Mouse (Mus musculus) olfactory bulb, adult 2 months (tissue): ENCODE data around the gene Pxk.

Experiments used
- CTCF ChIP-seq: fragments of 200-500 bp; IDR thresholded peaks from 2 replicates; pipeline ENCODE4 v1.5.1; 2012; ENCODE audit warnings: low read depth, mild to moderate bottlenecking, low read length, moderate library complexity; ENCODE audit not compliant: insufficient read depth
- POLR2A ChIP-seq: fragments of 200-500 bp; IDR thresholded peaks from 2 replicates; pipeline ENCODE4 v1.6.1; 2012; ENCODE audit warnings: mild to moderate bottlenecking, low read depth, low read length, moderate library complexity; ENCODE audit not compliant: insufficient read depth

DNA sequence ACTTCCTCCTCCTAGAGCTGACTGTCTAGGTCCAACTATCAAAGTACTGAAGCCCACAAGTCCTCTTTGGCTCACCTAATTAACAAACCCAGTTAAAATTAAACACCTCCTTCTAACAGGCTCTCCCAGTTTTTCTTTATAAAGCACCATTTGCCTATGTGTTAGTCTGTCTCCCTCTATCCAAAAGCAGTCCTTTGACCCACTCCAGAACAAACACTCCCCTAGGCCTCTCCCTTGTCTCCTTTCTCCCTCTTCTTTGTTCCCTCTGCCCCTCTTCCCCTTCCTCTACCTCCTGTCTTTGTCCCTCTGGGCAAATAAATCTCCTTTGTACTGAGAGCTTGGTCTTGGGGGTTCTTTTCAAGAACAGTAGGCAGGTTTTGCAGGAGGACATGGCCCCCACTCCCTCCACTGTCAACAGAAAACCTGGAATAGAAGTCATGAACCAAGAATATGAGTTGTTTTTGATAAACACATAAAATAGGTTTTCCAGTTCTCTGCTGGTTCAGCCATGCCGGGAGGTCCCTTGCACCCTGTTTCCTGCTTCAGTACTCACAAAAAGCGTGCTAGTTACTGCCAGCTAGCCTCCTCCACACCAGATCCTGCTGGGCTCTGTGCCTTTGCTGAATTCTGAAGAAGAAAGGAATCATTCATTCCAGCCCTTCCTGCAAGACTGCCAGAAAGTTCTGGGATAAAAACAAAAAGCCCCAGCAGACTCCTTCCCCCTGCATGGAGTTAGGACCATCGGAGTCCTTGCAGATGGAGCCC, 35.3 kb upstream of the Pxk start:
- no peak for TF ChIP-seq POLR2A
- no peak for TF ChIP-seq CTCF
